Mouse (Mus musculus): ENCODE data around the gene Nob1. TPM values are rescaled to one million over a fixed set of nuclear protein-coding genes. Genes with fewer than 3 reads are reported as not detected.
A peak's percentile ranks its signal among the peaks of the same experiment; 100 is the strongest.

Nob1 gene
- polyA plus RNA-seq, 1 experiment from 2014 or later, result 96.4 TPM

GRCm38 (mm10) chr8:107435421-107435961 is 10.6 kb upstream of the Nob1 start:
- H3K4me3 ChIP-seq, result peak overlapping the region; percentile 81
- no peaks in the 10 kb centered on the region for H3K36me3 ChIP-seq
- H3K27me3 ChIP-seq, result no peaks in the 10 kb centered on the region
- no peaks in the 10 kb centered on the region for H3K9me3 ChIP-seq
- H3K27ac ChIP-seq, result no peak overlapping the region
- WGBS, result 35% methylated on average over 11 of the region's 11 CpGs
- peak; percentile 21; the same call in 1 of the 2 replicates for ATAC-seq (ENCODE audit: low FRiP score, low read depth)
- H3K4me1 ChIP-seq, result peaks cover 19% of the 10 kb centered on the region
- peak overlapping the region; percentile 88 for H3K9ac ChIP-seq
- peak overlapping the region; percentile 74 for H3K4me2 ChIP-seq (replicated peaks)

GRCm38 (mm10) chr8:107430821-107431220 is 6.0 kb upstream of the Nob1 start:
- Histone ChIP-seq H3K4me2 (replicated peaks) (no peak overlapping the region), H3K4me1 (peaks cover 5% of the 10 kb centered on the region), H3K9me3 (no peaks in the 10 kb centered on the region), H3K4me3 (no peak overlapping the region), H3K9ac (no peak overlapping the region), H3K27me3 (no peaks in the 10 kb centered on the region), H3K36me3 (no peaks in the 10 kb centered on the region), H3K27ac (no peak overlapping the region)
- no peak for ATAC-seq (ENCODE audit: low FRiP score, low read depth)
- 78% methylated on average over 8 of the region's 8 CpGs for WGBS

DNA sequence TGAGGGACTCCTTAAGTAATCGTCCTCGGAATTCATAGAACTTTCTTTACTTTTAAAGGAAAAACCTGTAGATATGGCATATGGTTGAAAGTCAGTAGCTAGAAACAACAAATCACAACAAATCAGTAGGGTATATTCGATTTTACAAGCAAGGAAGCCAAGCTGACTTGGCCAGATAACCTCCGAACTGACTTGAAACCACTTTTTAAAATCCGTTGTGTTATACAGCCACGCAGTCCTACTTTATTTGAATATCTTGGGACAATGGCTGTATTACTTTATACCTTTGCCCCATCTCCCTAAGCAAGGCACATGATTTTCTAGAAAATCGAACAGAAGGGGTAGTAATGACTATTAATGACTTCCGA is 363 bp upstream of the Nob1 start:
- H3K27me3 ChIP-seq, result no peaks in the 10 kb centered on the region
- H3K4me1 ChIP-seq, result peaks cover 14% of the 10 kb centered on the region
- H3K4me3 ChIP-seq, result 0 out of 2 replicates have a peak overlapping the region, but pooled peaks have one; percentile 78
- H3K4me2 ChIP-seq (replicated peaks), result 0 out of 2 replicates have a peak overlapping the region, but pooled peaks have one; percentile 87
- H3K27ac ChIP-seq, result no peak overlapping the region
- no peak overlapping the region for H3K9ac ChIP-seq
- H3K36me3 ChIP-seq, result peaks cover 31% of the 10 kb centered on the region
- H3K9me3 ChIP-seq, result no peaks in the 10 kb centered on the region
- 45% methylated on average over 8 of the region's 8 CpGs for WGBS
- ATAC-seq (ENCODE audit: low FRiP score, low read depth), result no peak

- peaks cover 14% of the 10 kb centered on the region for H3K4me1 ChIP-seq
- H3K4me3 ChIP-seq, result peak overlapping the region; percentile 78
- no peaks in the 10 kb centered on the region for H3K9me3 ChIP-seq
- H3K27me3 ChIP-seq, result no peaks in the 10 kb centered on the region
- ATAC-seq (ENCODE audit: low FRiP score, low read depth), result no peak
- H3K36me3 ChIP-seq, result peaks cover 42% of the 10 kb centered on the region
- H3K4me2 ChIP-seq (replicated peaks), result peak overlapping the region; percentile 87
- H3K9ac ChIP-seq, result peak overlapping the region; percentile 85
- WGBS, result 33% methylated on average over 9 of the region's 9 CpGs
- H3K27ac ChIP-seq, result peak overlapping the region; percentile 17; the same call in 1 of the 2 replicates
Measured at GRCm38 (mm10) chr8:107424176-107424575, 675 bp downstream of the Nob1 start.

DNA sequence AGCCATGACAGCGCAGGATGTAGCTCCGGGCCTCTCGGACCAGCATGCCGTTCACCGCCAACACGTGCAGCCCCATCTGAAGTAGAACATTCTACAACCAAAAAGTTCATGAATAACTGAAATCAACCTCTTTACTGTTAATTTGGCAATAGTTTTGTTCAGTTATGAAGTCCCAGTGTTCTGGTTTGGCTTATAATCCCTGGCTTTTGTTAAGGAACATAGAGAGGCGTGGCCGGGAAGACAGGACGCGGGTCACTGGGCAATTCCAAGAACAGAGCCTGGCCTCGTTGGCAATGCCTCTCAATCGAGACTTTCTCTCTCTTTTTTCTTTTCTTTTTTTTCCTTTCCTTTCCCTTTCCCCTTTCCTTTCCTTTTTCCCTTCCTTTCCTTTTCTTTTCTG is 7.8 kb downstream of the Nob1 start:
- H3K4me3 ChIP-seq, result no peak overlapping the region
- peaks cover 98% of the 10 kb centered on the region for H3K36me3 ChIP-seq
- H3K9ac ChIP-seq, result no peak overlapping the region
- H3K4me2 ChIP-seq (replicated peaks), result no peak overlapping the region
- no peak overlapping the region for H3K27ac ChIP-seq
- H3K4me1 ChIP-seq, result no peaks in the 10 kb centered on the region
- H3K27me3 ChIP-seq, result no peaks in the 10 kb centered on the region
- ATAC-seq (ENCODE audit: low FRiP score, low read depth), result no peak
- H3K9me3 ChIP-seq, result no peaks in the 10 kb centered on the region
- 93% methylated on average over 12 of the region's 12 CpGs for WGBS

- Histone ChIP-seq H3K4me3 (no peak overlapping the region), H3K27me3 (no peaks in the 10 kb centered on the region), H3K36me3 (peaks cover 97% of the 10 kb centered on the region), H3K4me2 (replicated peaks) (no peak overlapping the region), H3K9ac (no peak overlapping the region), H3K9me3 (no peaks in the 10 kb centered on the region), H3K4me1 (no peaks in the 10 kb centered on the region), H3K27ac (no peak overlapping the region)
- WGBS, result 95% methylated on average over 10 of the region's 10 CpGs
- no peak for ATAC-seq (ENCODE audit: low FRiP score, low read depth)
Measured at GRCm38 (mm10) chr8:107413881-107414280, 11.0 kb downstream of the Nob1 start.

GRCm38 (mm10) chr8:107412552-107412951 is 12.3 kb downstream of the Nob1 start:
- H3K27me3 ChIP-seq, result no peaks in the 10 kb centered on the region
- H3K36me3 ChIP-seq, result peaks cover 89% of the 10 kb centered on the region

GRCm38 (mm10) chr8:107411391-107411790 is 13.5 kb downstream of the Nob1 start:
- H3K4me2 ChIP-seq (replicated peaks), result no peak overlapping the region
- H3K4me3 ChIP-seq, result no peak overlapping the region
- H3K27ac ChIP-seq, result no peak overlapping the region
- no peaks in the 10 kb centered on the region for H3K4me1 ChIP-seq
- ATAC-seq (ENCODE audit: low FRiP score, low read depth), result no peak
- WGBS, result 67% methylated on average over 4 of the region's 4 CpGs
- H3K36me3 ChIP-seq, result peaks cover 79% of the 10 kb centered on the region
- H3K27me3 ChIP-seq, result no peaks in the 10 kb centered on the region
- no peak overlapping the region for H3K9ac ChIP-seq
- no peaks in the 10 kb centered on the region for H3K9me3 ChIP-seq

More at GRCm38 (mm10) chr8:107412552-107412951, 12.3 kb downstream of the Nob1 start:
- Histone ChIP-seq H3K9ac (no peak overlapping the region), H3K9me3 (no peaks in the 10 kb centered on the region), H3K4me2 (replicated peaks) (no peak overlapping the region), H3K4me3 (no peak overlapping the region), H3K4me1 (no peaks in the 10 kb centered on the region), H3K27ac (no peak overlapping the region)
- ATAC-seq (ENCODE audit: low FRiP score, low read depth), result no peak
- 89% methylated on average over 8 of the region's 8 CpGs for WGBS

- 60% methylated on average over 3 of the region's 3 CpGs for WGBS
- Histone ChIP-seq H3K36me3 (peaks cover 25% of the 10 kb centered on the region), H3K9ac (no peak overlapping the region), H3K4me3 (no peak overlapping the region), H3K27me3 (no peaks in the 10 kb centered on the region), H3K4me1 (peaks cover 22% of the 10 kb centered on the region), H3K9me3 (no peaks in the 10 kb centered on the region), H3K4me2 (replicated peaks) (no peak overlapping the region), H3K27ac (no peak overlapping the region)
- ATAC-seq (ENCODE audit: low FRiP score, low read depth), result no peak
Measured at GRCm38 (mm10) chr8:107405935-107406334, 18.9 kb downstream of the Nob1 start.

- H3K9ac ChIP-seq, result no peak overlapping the region
- H3K4me2 ChIP-seq (replicated peaks), result no peak overlapping the region; the same call in 1 of the 2 replicates
Measured at GRCm38 (mm10) chr8:107404057-107404456, 20.8 kb downstream of the Nob1 start.

GRCm38 (mm10) chr8:107403038-107403781 is 21.6 kb downstream of the Nob1 start, which contains the start of gene Nqo1:
Gene Nqo1 (minus strand): TSS chr8:107403206.
- Histone ChIP-seq H3K9ac (peak within 1 kb of the TSS; percentile 55), H3K4me1 (peaks cover 33% of the 10 kb centered on the region), H3K4me3 (peak within 1 kb of the TSS; percentile 42), H3K4me2 (replicated peaks) (peak within 1 kb of the TSS; percentile 70), H3K9me3 (no peaks in the 10 kb centered on the region), H3K36me3 (peaks cover 1% of the 10 kb centered on the region; the same call in 1 of the 2 replicates), H3K27ac (peak within 1 kb of the TSS; percentile 85), H3K27me3 (no peaks in the 10 kb centered on the region)
- whole genome bisulfite sequencing, result 10% methylated on average over 22 of the region's 22 CpGs
- peak; percentile 98 for ATAC-seq (ENCODE audit: low FRiP score, low read depth)

More at GRCm38 (mm10) chr8:107404057-107404456, 20.8 kb downstream of the Nob1 start:
- no peaks in the 10 kb centered on the region for H3K9me3 ChIP-seq
- peaks cover 7% of the 10 kb centered on the region for H3K36me3 ChIP-seq
- ATAC-seq (ENCODE audit: low FRiP score, low read depth), result no peak
- H3K4me3 ChIP-seq, result no peak overlapping the region
- no peaks in the 10 kb centered on the region for H3K27me3 ChIP-seq
- peaks cover 29% of the 10 kb centered on the region for H3K4me1 ChIP-seq
- 75% methylated on average over 4 of the region's 4 CpGs for WGBS
- no peak overlapping the region; the same call in 1 of the 2 replicates for H3K27ac ChIP-seq

- H3K4me2 ChIP-seq (replicated peaks), result peak overlapping the region; percentile 70
- no peaks in the 10 kb centered on the region for H3K9me3 ChIP-seq
- H3K4me3 ChIP-seq, result no peak overlapping the region; the same call in 1 of the 2 replicates
- H3K27me3 ChIP-seq, result no peaks in the 10 kb centered on the region
- no peaks in the 10 kb centered on the region for H3K36me3 ChIP-seq
- no peak for ATAC-seq (ENCODE audit: low FRiP score, low read depth)
- WGBS, result 64% methylated on average over 5 of the region's 5 CpGs
- peak overlapping the region; percentile 85 for H3K27ac ChIP-seq
- H3K9ac ChIP-seq, result no peak overlapping the region
- H3K4me1 ChIP-seq, result peaks cover 47% of the 10 kb centered on the region
Measured at GRCm38 (mm10) chr8:107401866-107402265, 23.0 kb downstream of the Nob1 start.

All from limb, embryonic 13.5 days (tissue).